Mouse (Mus musculus) small intestine, adult 2 months (tissue): ENCODE measurements around the gene Gpr183.

Experiments
- CTCF ChIP-seq: fragments of 200-500 bp; IDR thresholded peaks from 2 replicates; pipeline ENCODE4 v1.5.1; 2012; ENCODE audit warnings: low read depth, mild to moderate bottlenecking, control low read depth, inconsistent platforms, low read length, moderate library complexity, mixed read lengths; ENCODE audit not compliant: insufficient replicate concordance, insufficient read length; ENCODE audit errors: extremely low read depth
- POLR2A ChIP-seq: fragments of 200-500 bp; IDR thresholded peaks from 2 replicates; pipeline ENCODE4 v1.6.1; 2012; ENCODE audit warnings: low read depth, mild to moderate bottlenecking, control low read depth, inconsistent platforms, low read length, moderate library complexity

DNA sequence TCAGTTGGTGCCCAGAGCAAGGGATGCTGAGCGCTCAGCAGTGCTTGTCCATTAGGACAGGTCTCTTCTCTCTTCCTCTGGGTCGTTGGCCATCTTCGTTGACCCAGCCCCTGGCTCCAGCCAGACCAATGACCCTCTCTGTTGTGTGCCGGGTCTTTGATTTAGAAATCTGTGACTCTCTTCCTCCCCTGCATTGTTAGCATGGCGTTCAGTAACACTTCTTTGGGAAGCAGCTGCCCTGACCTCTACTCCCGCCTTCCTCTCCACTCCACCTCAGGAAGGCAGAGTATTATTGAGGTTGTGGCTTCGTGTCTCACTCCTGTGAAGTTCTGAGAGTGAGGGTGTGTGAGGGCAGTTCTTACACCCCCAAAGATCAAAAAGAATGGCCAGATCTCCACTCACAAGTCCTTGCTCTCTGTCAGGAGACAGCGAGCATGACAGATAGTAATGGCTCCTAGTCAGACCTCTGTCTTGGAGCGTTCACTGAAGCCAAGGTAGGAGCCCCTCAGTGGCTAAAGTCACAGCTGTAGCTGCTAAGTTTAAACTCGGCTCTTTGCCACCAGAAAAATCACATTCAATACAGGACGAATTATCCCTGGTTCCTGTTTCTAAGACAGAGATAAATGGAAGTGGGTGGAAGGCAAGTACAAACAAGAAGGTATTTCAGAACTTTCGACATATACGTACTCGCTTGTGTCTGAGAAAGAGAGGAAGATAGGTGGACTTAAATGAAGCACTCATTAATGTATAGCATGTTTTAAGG lies 2.7 kb downstream of the Gpr183 start:
- TF ChIP-seq POLR2A (no peak), CTCF (no peak)
